Mouse (Mus musculus) bone marrow, adult 2 months (tissue): ENCODE results near the gene Slc48a1.

Experiments
- CTCF ChIP-seq: fragments of 200-500 bp; IDR thresholded peaks from 2 replicates; pipeline ENCODE4 v1.5.1; 2011; ENCODE audit warnings: low read length, control low read depth; ENCODE audit not compliant: control insufficient read depth, insufficient read depth
- POLR2A ChIP-seq: fragments of 200-500 bp; IDR thresholded peaks from 2 replicates; pipeline ENCODE4 v1.6.1; 2011; ENCODE audit warnings: low read depth, mild to moderate bottlenecking, control low read depth, low read length, borderline replicate concordance; ENCODE audit not compliant: control insufficient read depth

- no peak for TF ChIP-seq CTCF
- no peak for TF ChIP-seq POLR2A
Measured at GRCm38 (mm10) chr15:97822545-97823228, 44.4 kb downstream of the Slc48a1 start.
